Mouse (Mus musculus) liver, embryonic 12.5 days (tissue): ENCODE results near the gene Mgat4d. TPM values are rescaled to one million over a fixed set of nuclear protein-coding genes. Genes with fewer than 3 reads are reported as not detected.

ENCODE experiments used
- ATAC-seq: fragments of 200-750 bp; cut with Nextera tagmentation; 2 replicates; pipeline ENCODE4 v1.8.0; 2017; ENCODE audit warnings: moderate number of reproducible peaks, mild to moderate bottlenecking, moderate library complexity
- H3K27ac ChIP-seq: fragments of 300-500 bp; sonication (generic); 2 replicates; pipeline ENCODE4 v1.5.1; 2016; ENCODE audit warnings: mild to moderate bottlenecking
- H3K27me3 ChIP-seq: fragments of 300-500 bp; sonication (generic); replicated peaks from 2 replicates; pipeline ENCODE4 v1.6.1; 2016; ENCODE audit warnings: mild to moderate bottlenecking, moderate library complexity
- H3K36me3 ChIP-seq: fragments of 300-500 bp; sonication (generic); 2 replicates; pipeline ENCODE4 v1.6.1; 2016; ENCODE audit warnings: mild to moderate bottlenecking, moderate library complexity
- H3K4me1 ChIP-seq: fragments of 300-500 bp; sonication (generic); 2 replicates; pipeline ENCODE4 v1.6.1; 2016
- H3K4me2 ChIP-seq: fragments of 300-500 bp; sonication (generic); 2 replicates; pipeline ENCODE4 v1.6.1; 2016; ENCODE audit warnings: mild to moderate bottlenecking, moderate library complexity
- H3K4me3 ChIP-seq: fragments of 300-500 bp; sonication (generic); 2 replicates; pipeline ENCODE4 v1.5.1; 2016; ENCODE audit warnings: mild to moderate bottlenecking, moderate library complexity
- H3K9ac ChIP-seq: fragments of 300-500 bp; sonication (generic); 2 replicates; pipeline ENCODE4 v1.6.1; 2016; ENCODE audit warnings: mild to moderate bottlenecking, moderate library complexity
- H3K9me3 ChIP-seq: fragments of 300-500 bp; sonication (generic); replicated peaks from 2 replicates; pipeline ENCODE4 v1.6.1; 2016; ENCODE audit warnings: mild to moderate bottlenecking, moderate library complexity
- WGBS: fragments of 180-500 bp; shearing (Covaris S2); methylation state at CpG from one replicate; pipeline ENCODE4 v1.1.7; 2016; ENCODE audit not compliant: insufficient replicate concordance; 5-methylcytosine and 5-hydroxymethylcytosine counted together
- polyA plus RNA-seq: library from polyadenylated mRNA; unstranded; fragments of >200 nt; fragmentation: Nextera tagmentation; extraction: Ambion mirVana; gene quantifications from 2 replicates; pipeline ENCODE4 v1.2.1, GENCODE M21; 2016

Mgat4d gene
- polyA plus RNA-seq, 1 experiment from 2014 or later: not detected

DNA sequence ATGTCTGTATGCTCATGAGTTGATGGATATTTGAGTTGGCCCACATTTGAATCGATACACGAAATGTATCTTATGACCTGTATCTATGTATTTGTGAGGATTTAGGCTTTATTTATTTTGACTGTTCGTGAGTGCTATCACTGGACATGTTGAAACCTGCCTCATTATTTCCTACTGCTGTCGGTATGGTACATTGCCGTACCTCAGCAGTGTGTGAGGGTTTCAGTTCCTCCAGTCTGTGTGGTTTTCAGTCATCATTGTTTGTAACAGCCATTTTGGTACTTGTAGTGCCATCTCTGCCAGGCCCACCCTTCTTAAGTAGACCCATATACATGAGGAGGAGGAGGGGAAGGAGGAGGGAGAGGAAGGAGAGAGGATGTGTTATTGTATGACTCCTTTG is 46.1 kb downstream of the Mgat4d start:
- Histone ChIP-seq H3K27me3 (peaks cover 31% of the 10 kb centered on the region), H3K4me2 (no peak overlapping the region), H3K9me3 (no peaks in the 10 kb centered on the region), H3K27ac (no peak overlapping the region), H3K9ac (no peak overlapping the region), H3K4me3 (no peak overlapping the region), H3K4me1 (peaks cover 12% of the 10 kb centered on the region), H3K36me3 (no peaks in the 10 kb centered on the region)
- WGBS: 70% methylated on average over 5 of the region's 5 CpGs
- ATAC-seq: no peak

DNA sequence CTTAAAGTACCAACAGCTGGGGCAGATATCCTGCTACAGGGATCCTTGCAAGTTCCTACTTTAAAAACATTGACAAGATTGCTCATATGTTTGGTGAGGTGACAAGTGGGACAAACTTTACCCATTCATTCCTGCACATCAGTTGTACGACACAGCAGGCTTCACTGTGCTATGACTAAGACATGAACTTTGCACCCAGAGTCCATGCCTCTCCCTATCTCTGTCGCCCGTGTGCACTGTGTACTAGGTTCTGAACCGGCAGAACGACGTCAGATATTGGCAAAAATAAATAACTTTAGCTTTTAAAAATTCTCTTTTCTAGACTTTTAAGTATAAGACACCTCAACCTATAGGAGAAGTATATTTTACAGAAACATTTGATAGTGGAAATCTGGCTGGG is 48.4 kb downstream of the Mgat4d start:
- H3K27ac ChIP-seq: no peak overlapping the region
- no peak for ATAC-seq
- H3K4me1 ChIP-seq: no peaks in the 10 kb centered on the region
- no peaks in the 10 kb centered on the region for H3K9me3 ChIP-seq
- H3K4me2 ChIP-seq: no peak overlapping the region
- no peaks in the 10 kb centered on the region for H3K36me3 ChIP-seq
- no peak overlapping the region for H3K9ac ChIP-seq
- H3K27me3 ChIP-seq: peaks cover 9% of the 10 kb centered on the region
- no peak overlapping the region for H3K4me3 ChIP-seq
- 71% methylated on average over 6 of the region's 6 CpGs for WGBS

DNA sequence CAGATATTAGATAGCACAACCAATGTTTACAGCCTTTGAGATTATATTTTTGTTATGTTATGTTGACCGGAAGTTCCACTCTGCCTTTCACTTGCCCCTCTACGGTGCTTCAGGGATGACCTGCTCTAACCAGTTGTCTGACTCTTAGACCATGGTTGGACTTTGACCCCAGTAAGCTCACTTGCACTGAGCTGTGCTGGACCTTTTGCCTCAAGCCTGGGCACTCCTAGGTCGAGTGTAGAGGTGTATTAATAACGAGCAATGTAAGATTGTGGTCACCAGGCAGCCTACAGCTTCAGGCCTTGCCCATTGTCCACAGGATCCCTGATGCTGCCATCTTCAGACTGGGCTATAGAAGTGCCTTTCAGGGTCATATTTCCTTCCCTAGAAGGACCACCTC is 49.5 kb downstream of the Mgat4d start:
- H3K27me3 ChIP-seq: no peaks in the 10 kb centered on the region
- H3K9ac ChIP-seq: no peak overlapping the region
- 58% methylated on average over 4 of the region's 4 CpGs for WGBS
- H3K9me3 ChIP-seq: no peaks in the 10 kb centered on the region
- no peaks in the 10 kb centered on the region for H3K4me1 ChIP-seq
- ATAC-seq: no peak
- no peak overlapping the region for H3K4me2 ChIP-seq
- H3K4me3 ChIP-seq: no peak overlapping the region
- H3K27ac ChIP-seq: no peak overlapping the region
- H3K36me3 ChIP-seq: no peaks in the 10 kb centered on the region

DNA sequence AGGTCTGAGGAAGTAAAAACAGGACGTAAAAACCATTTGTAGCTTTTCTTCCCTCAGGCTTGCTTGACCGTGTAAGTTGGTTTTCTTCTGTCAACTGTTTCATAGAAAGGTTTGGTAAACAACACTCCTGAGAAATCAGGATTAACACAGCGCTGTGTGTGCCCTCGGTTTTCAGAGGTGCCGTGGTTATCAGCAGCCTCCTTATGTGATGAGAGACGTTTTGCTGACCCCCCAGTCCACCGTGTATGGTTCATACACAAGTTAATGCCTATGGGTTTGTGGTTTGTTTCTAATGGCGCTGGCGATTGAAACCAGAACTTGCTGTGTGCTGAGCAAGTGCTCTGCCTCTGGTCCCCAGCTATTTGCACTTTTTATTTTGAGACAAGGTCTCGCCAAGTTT is 57.3 kb downstream of the Mgat4d start:
- Histone ChIP-seq H3K4me1 (peaks cover 25% of the 10 kb centered on the region), H3K27me3 (no peaks in the 10 kb centered on the region), H3K9ac (peak overlapping the region; percentile 52; the same call in 1 of the 2 replicates), H3K4me2 (peak overlapping the region; percentile 47), H3K27ac (peak overlapping the region; percentile 54), H3K4me3 (no peak overlapping the region), H3K36me3 (no peaks in the 10 kb centered on the region), H3K9me3 (no peaks in the 10 kb centered on the region)
- 31% methylated on average over 10 of the region's 10 CpGs for WGBS
- peak; percentile 89 for ATAC-seq

DNA sequence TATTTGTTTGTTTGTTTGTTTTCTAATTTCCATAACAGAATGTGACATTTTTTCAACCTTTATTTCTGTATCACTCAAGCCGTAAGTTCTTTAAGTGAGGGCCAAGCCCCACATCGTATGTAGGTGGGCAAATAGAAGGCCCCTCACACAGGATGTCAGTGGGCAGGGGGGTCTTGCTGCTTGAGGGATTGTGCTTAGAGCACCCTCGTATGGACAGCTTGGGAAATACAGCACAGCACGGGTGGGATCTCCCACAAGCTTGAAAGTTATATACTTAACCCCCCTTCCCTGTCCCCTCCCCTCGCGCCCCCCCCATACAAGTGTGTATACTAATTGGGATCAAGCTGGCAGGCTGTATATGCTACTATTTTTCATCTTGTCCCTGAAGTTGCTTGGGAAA is 58.6 kb downstream of the Mgat4d start:
- H3K4me2 ChIP-seq: no peak overlapping the region
- 33% methylated on average over 6 of the region's 6 CpGs for WGBS

DNA sequence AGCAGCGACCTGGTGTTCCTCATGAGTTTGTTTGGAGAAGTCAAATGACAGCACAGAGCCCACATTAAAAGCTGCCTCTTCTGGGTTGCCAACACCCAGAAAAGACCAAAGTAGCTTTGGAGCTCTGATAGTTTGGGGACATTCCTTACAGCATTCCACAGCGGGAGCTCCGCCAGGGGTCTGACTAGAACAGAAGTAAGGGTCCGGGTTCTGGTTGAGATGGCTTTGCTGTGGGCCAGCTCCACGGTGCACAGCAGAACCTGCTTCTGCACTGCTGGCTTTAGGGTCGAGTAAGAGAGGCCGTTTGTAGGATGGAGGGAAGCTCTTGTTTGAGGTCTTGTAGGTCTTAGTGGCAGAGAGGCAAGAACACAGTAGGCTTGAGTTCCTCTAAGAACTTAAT is 60.2 kb downstream of the Mgat4d start:
- no peak overlapping the region for H3K27ac ChIP-seq
- H3K4me1 ChIP-seq: peaks cover 25% of the 10 kb centered on the region
- ATAC-seq: no peak
- no peaks in the 10 kb centered on the region for H3K27me3 ChIP-seq
- no peak overlapping the region for H3K9ac ChIP-seq
- H3K4me3 ChIP-seq: no peak overlapping the region
- 63% methylated on average over 7 of the region's 7 CpGs for WGBS
- no peaks in the 10 kb centered on the region for H3K9me3 ChIP-seq
- H3K36me3 ChIP-seq: no peaks in the 10 kb centered on the region
- H3K4me2 ChIP-seq: no peak overlapping the region

More for the DNA sequence above, 58.6 kb downstream of the Mgat4d start:
- Histone ChIP-seq H3K9me3 (no peaks in the 10 kb centered on the region), H3K27ac (no peak overlapping the region), H3K27me3 (no peaks in the 10 kb centered on the region), H3K4me1 (peaks cover 25% of the 10 kb centered on the region), H3K9ac (no peak overlapping the region), H3K36me3 (no peaks in the 10 kb centered on the region), H3K4me3 (no peak overlapping the region)
- no peak for ATAC-seq

DNA sequence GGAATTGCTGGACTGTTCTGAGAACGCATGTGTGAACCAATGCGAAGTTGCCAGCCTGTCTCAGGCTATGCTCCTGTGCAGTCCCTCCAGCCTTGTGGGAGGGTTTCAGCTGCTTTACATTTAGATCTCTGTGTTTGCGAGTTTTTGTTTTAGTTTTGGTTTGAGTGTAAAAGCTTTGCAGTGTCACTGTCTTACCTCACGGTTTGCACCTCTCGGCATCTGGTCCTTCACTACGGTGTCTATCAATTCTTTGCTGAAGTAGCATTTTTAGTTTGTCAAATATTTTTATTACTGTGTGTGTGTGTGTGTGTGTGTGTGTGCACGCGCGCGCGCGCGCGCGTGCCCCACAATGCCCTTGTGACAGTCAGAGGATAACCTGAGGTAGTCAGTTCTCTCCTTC is 68.6 kb downstream of the Mgat4d start:
- no peaks in the 10 kb centered on the region for H3K27me3 ChIP-seq
- peaks cover 19% of the 10 kb centered on the region for H3K4me1 ChIP-seq
- no peak overlapping the region for H3K4me2 ChIP-seq
- no peak for ATAC-seq
- H3K9me3 ChIP-seq: no peaks in the 10 kb centered on the region
- H3K4me3 ChIP-seq: no peak overlapping the region
- no peak overlapping the region for H3K27ac ChIP-seq
- H3K36me3 ChIP-seq: no peaks in the 10 kb centered on the region
- H3K9ac ChIP-seq: no peak overlapping the region
- WGBS: 97% methylated on average over 15 of the region's 15 CpGs

DNA sequence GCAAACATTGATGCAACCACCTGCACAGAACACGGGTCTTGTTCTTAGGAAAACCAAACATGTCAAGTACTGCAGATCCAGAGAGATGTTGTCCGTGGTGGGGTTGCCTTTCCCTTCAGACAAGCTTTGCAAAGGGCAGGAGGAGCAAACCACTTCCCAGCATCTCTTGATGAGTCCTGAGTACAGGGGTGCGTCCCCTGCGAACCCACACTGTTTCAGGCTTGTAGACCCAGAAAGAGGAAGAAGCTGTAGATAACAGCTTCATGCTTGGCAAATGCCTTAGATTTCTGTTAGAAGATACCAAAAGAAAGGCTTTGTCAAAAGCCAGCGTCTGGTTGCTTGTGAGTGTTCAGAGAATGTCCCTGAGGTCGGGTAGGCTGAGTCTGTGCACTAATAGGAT is 69.7 kb downstream of the Mgat4d start:
- no peak for ATAC-seq
- H3K36me3 ChIP-seq: no peaks in the 10 kb centered on the region
- no peak overlapping the region for H3K4me2 ChIP-seq
- H3K9me3 ChIP-seq: no peaks in the 10 kb centered on the region
- no peak overlapping the region for H3K4me3 ChIP-seq
- H3K9ac ChIP-seq: no peak overlapping the region
- no peaks in the 10 kb centered on the region for H3K27me3 ChIP-seq
- H3K4me1 ChIP-seq: peaks cover 28% of the 10 kb centered on the region
- 29% methylated on average over 6 of the region's 6 CpGs for WGBS
- no peak overlapping the region for H3K27ac ChIP-seq

DNA sequence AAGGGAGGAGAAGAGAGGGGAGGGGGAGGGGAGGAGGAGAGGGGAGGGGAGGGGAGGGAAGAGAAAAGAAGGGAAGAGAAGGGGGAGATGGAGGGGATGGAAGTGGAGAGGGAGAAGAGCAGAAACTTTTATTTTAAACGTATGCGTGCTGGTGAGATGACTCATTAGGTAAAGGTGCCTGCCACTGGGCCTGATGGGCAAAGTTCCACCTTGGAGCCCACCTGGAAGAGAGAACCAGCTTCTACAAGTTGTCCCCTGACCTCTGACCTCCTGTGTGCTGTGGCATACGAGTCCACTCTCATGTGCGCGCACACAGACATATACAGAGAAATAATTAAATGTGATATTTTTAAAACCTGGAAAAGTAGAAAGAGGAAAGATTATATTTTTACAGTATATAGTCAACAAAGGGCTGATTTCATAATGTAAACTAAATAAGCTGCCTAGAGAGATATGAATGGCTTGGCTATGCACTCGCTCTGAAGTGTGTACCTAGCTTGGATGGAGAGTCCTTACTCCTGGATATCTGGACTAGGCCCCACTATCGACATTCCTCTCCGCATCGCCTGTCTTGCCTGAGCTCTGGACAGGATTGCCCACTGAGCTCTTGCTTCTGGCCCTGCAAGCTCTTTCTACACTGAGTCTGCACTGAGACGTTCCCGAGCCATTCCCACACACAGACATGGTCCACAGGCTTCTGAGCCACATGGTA is 70.7 kb downstream of the Mgat4d start:
- peak overlapping the region; percentile 42; the same call in 1 of the 2 replicates for H3K27ac ChIP-seq
- no peaks in the 10 kb centered on the region for H3K36me3 ChIP-seq
- H3K27me3 ChIP-seq: no peaks in the 10 kb centered on the region
- H3K4me3 ChIP-seq: no peak overlapping the region
- no peaks in the 10 kb centered on the region for H3K9me3 ChIP-seq
- no peak for ATAC-seq
- no peak overlapping the region for H3K9ac ChIP-seq
- 88% methylated on average over 11 of the region's 11 CpGs for WGBS
- H3K4me2 ChIP-seq: no peak overlapping the region
- H3K4me1 ChIP-seq: peaks cover 37% of the 10 kb centered on the region

DNA sequence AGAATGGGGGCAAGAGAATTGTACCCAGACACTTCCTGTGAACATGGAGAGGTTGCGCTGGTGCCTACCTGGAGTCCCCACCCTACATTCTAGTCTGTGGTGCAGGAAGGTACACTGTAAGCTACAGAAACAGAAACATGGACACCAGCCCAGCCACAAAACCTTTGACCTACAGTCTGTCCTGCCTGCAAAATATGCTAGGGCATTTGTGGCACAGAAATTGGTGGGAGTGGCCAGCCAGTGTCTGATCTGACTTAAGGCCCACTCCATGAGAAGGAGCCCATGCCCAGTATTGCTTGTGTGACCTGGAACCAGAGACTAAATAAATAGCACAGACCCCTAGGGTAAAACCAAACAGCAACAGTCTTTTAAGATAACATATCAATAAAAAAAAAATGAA is 73.1 kb downstream of the Mgat4d start:
- no peak for ATAC-seq
- peaks cover 61% of the 10 kb centered on the region for H3K4me1 ChIP-seq

DNA sequence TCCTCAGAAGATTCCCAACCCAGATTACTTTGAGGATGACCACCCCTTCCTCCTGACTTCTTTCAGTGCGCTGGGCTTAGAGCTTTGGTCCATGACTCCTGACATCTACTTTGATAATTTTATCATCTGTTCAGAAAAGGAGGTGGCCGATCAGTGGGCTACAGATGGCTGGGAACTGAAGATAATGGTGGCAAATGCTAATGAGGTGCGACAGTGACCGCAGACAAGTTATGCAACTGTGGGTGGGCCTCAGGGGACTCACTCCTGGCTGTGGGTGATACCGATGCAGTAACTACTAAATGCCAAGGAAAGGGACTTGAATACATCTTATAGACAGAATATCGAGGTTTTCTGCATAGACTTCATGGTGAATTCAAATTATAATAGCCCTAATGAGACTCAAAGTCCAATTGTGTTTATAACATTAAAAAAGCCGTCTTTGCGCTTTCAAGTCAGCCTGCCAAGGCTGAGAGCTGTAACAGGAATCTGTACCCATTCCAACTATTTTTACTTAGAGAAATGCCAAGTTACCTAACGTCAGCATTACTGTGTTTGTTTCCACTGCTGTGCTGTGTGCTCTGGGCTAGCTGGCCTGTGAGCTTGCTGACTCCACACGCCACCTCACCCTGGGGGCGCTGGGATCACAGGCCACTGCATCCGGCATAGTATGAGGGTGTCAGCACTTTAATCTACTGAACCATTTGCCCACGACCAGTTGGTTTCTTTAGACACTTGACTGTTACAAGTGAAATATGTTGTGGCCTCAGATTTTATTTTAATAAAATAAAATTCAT is 75.0 kb downstream of the Mgat4d start:
- Histone ChIP-seq H3K27me3 (no peaks in the 10 kb centered on the region), H3K27ac (peak overlapping the region; percentile 96), H3K9ac (peak overlapping the region; percentile 60), H3K36me3 (no peaks in the 10 kb centered on the region), H3K9me3 (no peaks in the 10 kb centered on the region), H3K4me3 (peak overlapping the region; percentile 19; the same call in 1 of the 2 replicates), H3K4me1 (peaks cover 73% of the 10 kb centered on the region), H3K4me2 (peak overlapping the region; percentile 66)
- ATAC-seq: peak; percentile 94
- 22% methylated on average over 13 of the region's 13 CpGs for WGBS

More for the DNA sequence above, 73.1 kb downstream of the Mgat4d start:
- H3K9ac ChIP-seq: no peak overlapping the region
- no peak overlapping the region for H3K4me3 ChIP-seq
- H3K27me3 ChIP-seq: no peaks in the 10 kb centered on the region
- WGBS: 96% methylated on average over 1 of the region's 1 CpGs
- no peaks in the 10 kb centered on the region for H3K9me3 ChIP-seq
- H3K27ac ChIP-seq: peak overlapping the region; percentile 32
- no peaks in the 10 kb centered on the region for H3K36me3 ChIP-seq
- no peak overlapping the region for H3K4me2 ChIP-seq

DNA sequence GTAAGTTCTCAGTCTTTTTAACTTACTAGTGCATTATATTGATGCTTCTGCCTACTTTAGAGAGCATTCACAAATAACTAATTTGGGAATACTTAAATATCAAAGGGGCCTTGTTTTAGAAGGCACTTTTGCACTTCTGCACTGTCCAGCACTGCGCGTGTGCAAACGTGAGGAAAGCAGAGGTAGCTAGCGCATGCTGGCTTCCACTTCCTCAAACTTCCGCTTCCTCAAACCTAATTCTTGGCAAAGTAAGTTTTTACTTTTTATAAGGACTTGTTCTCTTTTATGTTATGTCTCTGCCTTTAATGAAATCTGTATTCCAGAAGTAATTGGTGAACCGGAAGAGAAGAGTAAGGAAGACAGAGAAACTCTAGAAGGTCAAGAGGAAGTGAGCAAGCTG is 76.9 kb downstream of the Mgat4d start:
- no peak overlapping the region for H3K9ac ChIP-seq
- H3K36me3 ChIP-seq: no peaks in the 10 kb centered on the region
- peak overlapping the region; percentile 96 for H3K27ac ChIP-seq
- H3K4me2 ChIP-seq: no peak overlapping the region
- H3K4me3 ChIP-seq: no peak overlapping the region
- peaks cover 88% of the 10 kb centered on the region for H3K4me1 ChIP-seq
- H3K27me3 ChIP-seq: no peaks in the 10 kb centered on the region
- no peak for ATAC-seq
- no peaks in the 10 kb centered on the region for H3K9me3 ChIP-seq
- 77% methylated on average over 6 of the region's 6 CpGs for WGBS
